Mouse (Mus musculus): Measurements from ENCODE around the gene Scarb2.

Gene Scarb2

GRCm38 (mm10) chr5:92441494-92441893 is 65.1 kb downstream of the Scarb2 start:
- H3K4me1 ChIP-seq (replicated peaks; ENCODE audit: low read depth, low read length): no peaks in the 10 kb centered on the region; the same call in 1 of the 2 replicates
- no peaks in the 10 kb centered on the region for H3K27me3 ChIP-seq (ENCODE audit: insufficient read depth, low read length)
- no peaks in the 10 kb centered on the region for H3K9me3 ChIP-seq (ENCODE audit: low read length)
- H3K36me3 ChIP-seq (ENCODE audit: insufficient read depth, low read length): peaks cover 48% of the 10 kb centered on the region
- H3K4me3 ChIP-seq (replicated peaks; ENCODE audit: low read length): no peak overlapping the region
- TF ChIP-seq CTCF (conservative IDR thresholded peaks at IDR 0.05; ENCODE audit: low read length): no peak
- TF ChIP-seq POU5F1 (IDR thresholded peaks at IDR 0.05; ENCODE audit: borderline replicate concordance, low read length): no peak
- TF ChIP-seq NANOG (IDR thresholded peaks at IDR 0.05; ENCODE audit: borderline replicate concordance, low read length): no peak

- Histone ChIP-seq H3K4me3 (replicated peaks; ENCODE audit: low read length) (no peak overlapping the region), H3K27me3 (ENCODE audit: insufficient read depth, low read length) (no peaks in the 10 kb centered on the region), H3K36me3 (ENCODE audit: insufficient read depth, low read length) (peaks cover 19% of the 10 kb centered on the region), H3K9me3 (ENCODE audit: low read length) (no peaks in the 10 kb centered on the region), H3K4me1 (replicated peaks; ENCODE audit: low read depth, low read length) (peaks cover 12% of the 10 kb centered on the region)
- TF ChIP-seq NANOG (IDR thresholded peaks at IDR 0.05; ENCODE audit: borderline replicate concordance, low read length): no peak
- 0 out of 2 replicates have a peak, but pooled peaks have one; percentile 1 for TF ChIP-seq CTCF (conservative IDR thresholded peaks at IDR 0.05; ENCODE audit: low read length)
- TF ChIP-seq POU5F1 (IDR thresholded peaks at IDR 0.05; ENCODE audit: borderline replicate concordance, low read length): no peak
Measured at GRCm38 (mm10) chr5:92438540-92438939, 68.1 kb downstream of the Scarb2 start.

GRCm38 (mm10) chr5:92435025-92435584 is 71.5 kb downstream of the Scarb2 start, which contains the start of gene Nup54:
Gene Nup54 (minus strand): TSS chr5:92435219.
- Histone ChIP-seq H3K4me1 (replicated peaks; ENCODE audit: low read depth, low read length) (peaks cover 24% of the 10 kb centered on the region), H3K36me3 (ENCODE audit: insufficient read depth, low read length) (peaks cover 9% of the 10 kb centered on the region), H3K9me3 (ENCODE audit: low read length) (no peaks in the 10 kb centered on the region), H3K27me3 (ENCODE audit: insufficient read depth, low read length) (no peaks in the 10 kb centered on the region), H3K4me3 (replicated peaks; ENCODE audit: low read length) (peak within 1 kb of the TSS; percentile 96)
- TF ChIP-seq CTCF (conservative IDR thresholded peaks at IDR 0.05; ENCODE audit: low read length) (no peak), POU5F1 (IDR thresholded peaks at IDR 0.05; ENCODE audit: borderline replicate concordance, low read length) (no peak), NANOG (IDR thresholded peaks at IDR 0.05; ENCODE audit: borderline replicate concordance, low read length) (no peak)

GRCm38 (mm10) chr5:92434571-92434985 is 72.1 kb downstream of the Scarb2 start:
- H3K4me1 ChIP-seq (replicated peaks; ENCODE audit: low read depth, low read length): peaks cover 24% of the 10 kb centered on the region
- TF ChIP-seq CTCF (conservative IDR thresholded peaks at IDR 0.05; ENCODE audit: low read length): no peak
- TF ChIP-seq POU5F1 (IDR thresholded peaks at IDR 0.05; ENCODE audit: borderline replicate concordance, low read length): no peak
- TF ChIP-seq NANOG (IDR thresholded peaks at IDR 0.05; ENCODE audit: borderline replicate concordance, low read length): no peak
- H3K27me3 ChIP-seq (ENCODE audit: insufficient read depth, low read length): no peaks in the 10 kb centered on the region
- peak overlapping the region; percentile 96 for H3K4me3 ChIP-seq (replicated peaks; ENCODE audit: low read length)
- H3K36me3 ChIP-seq (ENCODE audit: insufficient read depth, low read length): peaks cover 12% of the 10 kb centered on the region
- no peaks in the 10 kb centered on the region for H3K9me3 ChIP-seq (ENCODE audit: low read length)

GRCm38 (mm10) chr5:92434070-92434469 is 72.6 kb downstream of the Scarb2 start:
- TF ChIP-seq CTCF (conservative IDR thresholded peaks at IDR 0.05; ENCODE audit: low read length) (no peak), POU5F1 (IDR thresholded peaks at IDR 0.05; ENCODE audit: borderline replicate concordance, low read length) (no peak), NANOG (IDR thresholded peaks at IDR 0.05; ENCODE audit: borderline replicate concordance, low read length) (no peak)
- Histone ChIP-seq H3K27me3 (ENCODE audit: insufficient read depth, low read length) (no peaks in the 10 kb centered on the region), H3K4me3 (replicated peaks; ENCODE audit: low read length) (peak overlapping the region; percentile 96), H3K9me3 (ENCODE audit: low read length) (no peaks in the 10 kb centered on the region), H3K4me1 (replicated peaks; ENCODE audit: low read depth, low read length) (peaks cover 26% of the 10 kb centered on the region), H3K36me3 (ENCODE audit: insufficient read depth, low read length) (peaks cover 17% of the 10 kb centered on the region)

- no peaks in the 10 kb centered on the region for H3K27me3 ChIP-seq (ENCODE audit: insufficient read depth, low read length)
- H3K4me3 ChIP-seq (replicated peaks; ENCODE audit: low read length): no peak overlapping the region
- peaks cover 41% of the 10 kb centered on the region for H3K36me3 ChIP-seq (ENCODE audit: insufficient read depth, low read length)
- TF ChIP-seq POU5F1 (IDR thresholded peaks at IDR 0.05; ENCODE audit: borderline replicate concordance, low read length) (no peak), NANOG (IDR thresholded peaks at IDR 0.05; ENCODE audit: borderline replicate concordance, low read length) (no peak), CTCF (conservative IDR thresholded peaks at IDR 0.05; ENCODE audit: low read length) (no peak)
- H3K4me1 ChIP-seq (replicated peaks; ENCODE audit: low read depth, low read length): peaks cover 27% of the 10 kb centered on the region
- H3K9me3 ChIP-seq (ENCODE audit: low read length): no peaks in the 10 kb centered on the region
Measured at GRCm38 (mm10) chr5:92431611-92432010, 75.0 kb downstream of the Scarb2 start.

- Histone ChIP-seq H3K4me3 (replicated peaks; ENCODE audit: low read length) (no peak overlapping the region), H3K36me3 (ENCODE audit: insufficient read depth, low read length) (peaks cover 45% of the 10 kb centered on the region), H3K4me1 (replicated peaks; ENCODE audit: low read depth, low read length) (peaks cover 26% of the 10 kb centered on the region), H3K27me3 (ENCODE audit: insufficient read depth, low read length) (no peaks in the 10 kb centered on the region), H3K9me3 (ENCODE audit: low read length) (no peaks in the 10 kb centered on the region)
- TF ChIP-seq CTCF (conservative IDR thresholded peaks at IDR 0.05; ENCODE audit: low read length) (no peak), POU5F1 (IDR thresholded peaks at IDR 0.05; ENCODE audit: borderline replicate concordance, low read length) (no peak), NANOG (IDR thresholded peaks at IDR 0.05; ENCODE audit: borderline replicate concordance, low read length) (no peak)
Measured at GRCm38 (mm10) chr5:92430723-92431122, 75.9 kb downstream of the Scarb2 start.

- H3K36me3 ChIP-seq (ENCODE audit: insufficient read depth, low read length): peaks cover 93% of the 10 kb centered on the region
- H3K4me3 ChIP-seq (replicated peaks; ENCODE audit: low read length): no peak overlapping the region
- no peaks in the 10 kb centered on the region for H3K9me3 ChIP-seq (ENCODE audit: low read length)
- H3K4me1 ChIP-seq (replicated peaks; ENCODE audit: low read depth, low read length): 0 out of 2 replicates have a peak, but pooled peaks cover 2% of the 10 kb centered on the region
- TF ChIP-seq NANOG (IDR thresholded peaks at IDR 0.05; ENCODE audit: borderline replicate concordance, low read length) (no peak), CTCF (conservative IDR thresholded peaks at IDR 0.05; ENCODE audit: low read length) (no peak), POU5F1 (IDR thresholded peaks at IDR 0.05; ENCODE audit: borderline replicate concordance, low read length) (no peak)
- no peaks in the 10 kb centered on the region for H3K27me3 ChIP-seq (ENCODE audit: insufficient read depth, low read length)
Measured at GRCm38 (mm10) chr5:92424126-92424525, 82.5 kb downstream of the Scarb2 start.

GRCm38 (mm10) chr5:92413982-92414375 is 92.7 kb downstream of the Scarb2 start:
- TF ChIP-seq NANOG (IDR thresholded peaks at IDR 0.05; ENCODE audit: borderline replicate concordance, low read length) (no peak), CTCF (conservative IDR thresholded peaks at IDR 0.05; ENCODE audit: low read length) (no peak), POU5F1 (IDR thresholded peaks at IDR 0.05; ENCODE audit: borderline replicate concordance, low read length) (no peak)
- Histone ChIP-seq H3K4me1 (replicated peaks; ENCODE audit: low read depth, low read length) (peaks cover 24% of the 10 kb centered on the region), H3K9me3 (ENCODE audit: low read length) (no peaks in the 10 kb centered on the region)

More at GRCm38 (mm10) chr5:92413982-92414375, 92.7 kb downstream of the Scarb2 start:
- H3K27me3 ChIP-seq (ENCODE audit: insufficient read depth, low read length): no peaks in the 10 kb centered on the region
- no peak overlapping the region for H3K4me3 ChIP-seq (replicated peaks; ENCODE audit: low read length)
- H3K36me3 ChIP-seq (ENCODE audit: insufficient read depth, low read length): peaks cover 48% of the 10 kb centered on the region

Measured in E14TG2a.4 (cell line).